Mouse (Mus musculus) lung, postnatal 0 days (tissue): ENCODE measurements around the gene Mbnl2. TPM values are rescaled to one million over a fixed set of nuclear protein-coding genes. Genes with fewer than 3 reads are reported as not detected.
A peak's percentile ranks its signal among the peaks of the same experiment; 100 is the strongest.

Experiments
- ATAC-seq: fragments of 200-750 bp; cut with Nextera tagmentation; 2 replicates; pipeline ENCODE4 v1.8.0; 2017; ENCODE audit warnings: moderate library complexity
- DNase-seq: peaks from one replicate; pipeline ENCODE4 v3.0.0-alpha.2; 2016; ENCODE audit warnings: low spot score
- H3K27ac ChIP-seq: fragments of 300-500 bp; sonication (generic); 2 replicates; pipeline ENCODE4 v1.5.1; 2014; ENCODE audit warnings: antibody characterized with exemption, mild to moderate bottlenecking, low read length, mixed read lengths
- H3K27me3 ChIP-seq: fragments of 300-500 bp; sonication (generic); replicated peaks from 2 replicates; pipeline ENCODE4 v1.6.1; 2014; ENCODE audit warnings: low read length, mixed read lengths; ENCODE audit not compliant: insufficient read depth
- H3K36me3 ChIP-seq: fragments of 300-500 bp; sonication (generic); 2 replicates; pipeline ENCODE4 v1.6.1; 2014; ENCODE audit warnings: low read length, mixed read lengths; ENCODE audit not compliant: insufficient read depth
- H3K4me1 ChIP-seq: fragments of 300-500 bp; sonication (generic); 2 replicates; pipeline ENCODE4 v1.6.1; 2014; ENCODE audit warnings: antibody characterized with exemption, low read depth, low read length, mixed read lengths; ENCODE audit not compliant: insufficient read depth
- H3K4me2 ChIP-seq: fragments of 300-500 bp; sonication (generic); replicated peaks from 2 replicates; pipeline ENCODE4 v1.6.1; 2014; ENCODE audit warnings: low read depth, mild to moderate bottlenecking, low read length, moderate library complexity, mixed read lengths
- H3K4me3 ChIP-seq: fragments of 300-500 bp; sonication (generic); 2 replicates; pipeline ENCODE4 v1.5.1; 2014; ENCODE audit warnings: low read depth, low read length
- H3K9ac ChIP-seq: fragments of 300-500 bp; sonication (generic); replicated peaks from 2 replicates; pipeline ENCODE4 v1.6.1; 2014; ENCODE audit warnings: low read depth, mild to moderate bottlenecking
- H3K9me3 ChIP-seq: fragments of 300-500 bp; sonication (generic); 2 replicates; pipeline ENCODE4 v1.6.1; 2016; ENCODE audit warnings: low read length, mixed read lengths
- CTCF ChIP-seq: IDR thresholded peaks from 2 replicates; pipeline ENCODE4 v1.5.1; 2016; ENCODE audit warnings: antibody characterized with exemption, mild to moderate bottlenecking
- EP300 ChIP-seq: IDR thresholded peaks from 2 replicates; pipeline ENCODE4 v1.6.1; 2016; ENCODE audit warnings: antibody characterized with exemption, mild to moderate bottlenecking, control low read depth
- WGBS: fragments of 180-500 bp; shearing (Covaris S2); extraction: QIAGEN DNeasy Blood & Tissue Kit; methylation state at CpG from one replicate; pipeline ENCODE4 v1.1.7; 2014; 5-methylcytosine and 5-hydroxymethylcytosine counted together
- polyA plus RNA-seq: library from polyadenylated mRNA; unstranded; fragments of >200 nt; fragmentation: Nextera tagmentation; extraction: Ambion mirVana; gene quantifications from 2 replicates; pipeline ENCODE4 v1.2.1, GENCODE M21; 2015

Mbnl2 gene
- polyA plus RNA-seq, 1 experiment from 2014 or later, result 171 TPM

DNA sequence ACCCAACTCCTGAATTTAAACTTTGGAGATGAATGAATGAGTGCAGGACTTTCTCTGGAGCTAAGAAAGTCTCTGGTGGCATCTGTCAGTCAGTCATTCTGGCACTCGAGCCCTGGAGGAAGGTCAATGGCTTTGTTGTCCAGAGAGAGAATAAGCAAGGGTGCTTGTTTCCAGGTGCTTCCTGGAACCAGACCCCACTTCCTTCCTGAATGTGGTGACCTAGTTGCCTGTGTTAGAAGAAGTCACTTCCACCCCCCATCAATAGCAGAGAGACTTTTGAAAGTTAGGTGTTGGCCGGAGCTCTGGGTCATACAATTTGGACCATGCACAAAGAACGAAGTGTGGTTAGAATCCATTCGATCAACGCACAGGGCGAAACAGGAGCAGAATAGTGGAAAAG is 19.0 kb downstream of the Mbnl2 start:
- Histone ChIP-seq H3K36me3 (no peaks in the 10 kb centered on the region), H3K27ac (peak overlapping the region; percentile 73), H3K27me3 (no peaks in the 10 kb centered on the region), H3K9ac (no peak overlapping the region), H3K4me3 (no peak overlapping the region), H3K4me2 (no peak overlapping the region), H3K4me1 (peaks cover 49% of the 10 kb centered on the region), H3K9me3 (no peaks in the 10 kb centered on the region)
- ATAC-seq, result no peak
- no peak for DNase-seq
- WGBS, result 59% methylated on average over 6 of the region's 6 CpGs
- no peak for TF ChIP-seq CTCF
- peak; percentile 55; the same call in 1 of the 2 replicates for TF ChIP-seq EP300

GRCm38 (mm10) chr14:120295355-120296220 is 20.1 kb downstream of the Mbnl2 start:
- H3K9ac ChIP-seq, result no peak overlapping the region
- TF ChIP-seq CTCF (no peak), EP300 (peak; percentile 29; the same call in 1 of the 2 replicates)
- no peak overlapping the region for H3K4me3 ChIP-seq
- ATAC-seq (no peak), DNase-seq (no peak)
- no peaks in the 10 kb centered on the region for H3K9me3 ChIP-seq
- 71% methylated on average over 13 of the region's 13 CpGs for WGBS
- H3K27me3 ChIP-seq, result no peaks in the 10 kb centered on the region
- H3K4me1 ChIP-seq, result peaks cover 56% of the 10 kb centered on the region
- no peaks in the 10 kb centered on the region for H3K36me3 ChIP-seq
- peak overlapping the region; percentile 73 for H3K27ac ChIP-seq
- H3K4me2 ChIP-seq, result peak overlapping the region; percentile 41; the same call in 1 of the 2 replicates

- no peaks in the 10 kb centered on the region for H3K36me3 ChIP-seq
- peak overlapping the region; percentile 73 for H3K27ac ChIP-seq
- H3K9ac ChIP-seq, result no peak overlapping the region; the same call in 1 of the 2 replicates
- H3K9me3 ChIP-seq, result no peaks in the 10 kb centered on the region
- ATAC-seq (no peak), DNase-seq (peak; percentile 44)
- H3K27me3 ChIP-seq, result no peaks in the 10 kb centered on the region
- 54% methylated on average over 17 of the region's 17 CpGs for WGBS
- H3K4me2 ChIP-seq, result peak overlapping the region; percentile 41; the same call in 1 of the 2 replicates
- TF ChIP-seq CTCF (no peak), EP300 (no peak)
- H3K4me1 ChIP-seq, result peaks cover 61% of the 10 kb centered on the region
- H3K4me3 ChIP-seq, result no peak overlapping the region
Observed at GRCm38 (mm10) chr14:120296231-120297006, 20.9 kb downstream of the Mbnl2 start.

DNA sequence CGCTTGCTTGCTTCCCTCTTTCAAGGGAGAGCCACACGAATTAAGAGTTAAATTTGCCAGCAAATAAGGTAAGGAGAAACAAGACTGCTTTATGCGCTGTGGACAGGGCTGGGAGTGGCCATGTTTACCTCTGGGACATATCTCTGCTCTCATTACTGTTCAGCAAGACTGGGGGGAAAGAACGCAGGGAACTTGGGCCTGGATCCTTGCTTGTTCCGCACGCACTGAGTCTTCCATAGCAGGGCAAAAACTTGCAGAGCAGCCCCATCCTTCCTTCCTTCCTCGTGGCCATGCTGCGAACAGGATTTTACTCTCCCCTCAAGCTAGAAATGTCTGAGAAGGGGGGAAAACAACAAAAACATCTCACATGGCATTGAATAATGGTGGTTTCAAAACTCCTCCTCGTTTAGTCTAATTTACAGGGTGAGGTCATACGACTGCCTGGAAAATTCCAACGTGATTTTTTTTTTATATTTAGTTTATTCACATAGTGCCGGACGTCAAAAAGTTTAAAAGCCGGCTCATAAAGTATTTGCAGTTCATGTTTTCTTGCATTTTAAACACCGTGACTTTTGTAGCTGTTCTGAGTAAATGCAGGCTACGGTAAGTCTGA is 21.8 kb downstream of the Mbnl2 start:
- DNase-seq (peak; percentile 75), ATAC-seq (peak; percentile 21)
- Histone ChIP-seq H3K4me1 (peaks cover 60% of the 10 kb centered on the region), H3K36me3 (no peaks in the 10 kb centered on the region), H3K27me3 (no peaks in the 10 kb centered on the region), H3K4me3 (peak overlapping the region; percentile 15; the same call in 1 of the 2 replicates), H3K27ac (peak overlapping the region; percentile 73), H3K9me3 (no peaks in the 10 kb centered on the region), H3K9ac (no peak overlapping the region), H3K4me2 (peak overlapping the region; percentile 41)
- no peak for TF ChIP-seq CTCF
- TF ChIP-seq EP300, result peak; percentile 20; the same call in 1 of the 2 replicates
- whole genome bisulfite sequencing, result 8% methylated on average over 16 of the region's 16 CpGs

DNA sequence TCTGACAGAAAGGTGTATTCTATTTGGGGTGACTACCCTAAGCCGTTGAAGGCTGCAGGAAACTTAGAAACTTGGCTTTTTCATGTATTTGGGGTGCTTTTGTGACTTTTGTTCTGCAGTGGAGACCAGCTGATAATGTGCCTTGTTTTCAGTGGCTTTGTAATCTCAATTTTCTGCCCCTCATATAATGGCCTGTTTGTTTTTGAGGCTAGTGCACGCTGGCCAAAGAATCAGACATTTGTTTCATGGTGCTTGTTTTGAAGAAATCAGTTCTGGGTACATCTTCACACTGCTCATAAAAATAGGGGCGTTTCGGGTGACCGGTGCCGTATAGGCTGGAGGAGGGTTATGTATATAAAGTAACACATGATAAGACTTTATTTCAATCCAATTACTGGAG is 22.4 kb downstream of the Mbnl2 start:
- 54% methylated on average over 6 of the region's 6 CpGs for WGBS
- H3K36me3 ChIP-seq, result no peaks in the 10 kb centered on the region
- H3K27me3 ChIP-seq, result no peaks in the 10 kb centered on the region
- DNase-seq, result no peak
- peak overlapping the region; percentile 73 for H3K27ac ChIP-seq
- no peaks in the 10 kb centered on the region for H3K9me3 ChIP-seq
- TF ChIP-seq EP300, result no peak
- TF ChIP-seq CTCF, result no peak
- peak overlapping the region; percentile 41; the same call in 1 of the 2 replicates for H3K4me2 ChIP-seq
- peak overlapping the region; percentile 15; the same call in 1 of the 2 replicates for H3K4me3 ChIP-seq
- ATAC-seq, result no peak
- peaks cover 60% of the 10 kb centered on the region for H3K4me1 ChIP-seq
- no peak overlapping the region for H3K9ac ChIP-seq
